Mouse (Mus musculus) forelimb bud, embryonic 11.5 days (tissue): Measurements from ENCODE around the gene Natd1.
A peak's percentile ranks its signal among the peaks of the same experiment; 100 is the strongest.

Experiments used
- DNase-seq: peaks from one replicate; pipeline ENCODE4 v3.0.0-alpha.2; 2012; ENCODE audit warnings: low read depth, low spot score

Natd1 gene

DNA sequence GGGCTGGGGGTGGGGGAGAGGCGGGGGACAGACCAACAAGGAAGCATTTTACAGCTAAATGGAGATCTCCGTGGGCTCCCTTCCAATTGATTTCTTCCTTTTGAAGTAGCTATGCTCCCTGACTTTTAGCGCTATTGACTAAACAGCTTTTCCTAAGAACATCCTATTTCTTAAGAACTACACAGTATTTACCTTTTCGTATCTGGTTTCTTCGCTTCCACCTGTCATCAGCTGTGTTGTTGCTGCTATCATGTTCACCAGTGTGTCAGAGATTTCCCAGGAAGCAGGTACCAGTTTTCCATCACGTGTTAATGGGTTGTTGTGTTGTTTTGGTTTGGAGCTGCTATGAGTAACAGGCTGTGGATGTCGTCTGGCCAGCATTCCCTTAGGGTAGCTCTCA is at the start of gene Natd1:
Gene Natd1, minus strand, starts transcription at position 260 of the 400 bp plus-strand sequence.
- no peak for DNase-seq

- no peak for DNase-seq
Measured at GRCm38 (mm10) chr11:60962709-60963108, 48.2 kb upstream of the Natd1 start.

GRCm38 (mm10) chr11:60961176-60961575 is 46.6 kb upstream of the Natd1 start:
- DNase-seq: no peak

DNA sequence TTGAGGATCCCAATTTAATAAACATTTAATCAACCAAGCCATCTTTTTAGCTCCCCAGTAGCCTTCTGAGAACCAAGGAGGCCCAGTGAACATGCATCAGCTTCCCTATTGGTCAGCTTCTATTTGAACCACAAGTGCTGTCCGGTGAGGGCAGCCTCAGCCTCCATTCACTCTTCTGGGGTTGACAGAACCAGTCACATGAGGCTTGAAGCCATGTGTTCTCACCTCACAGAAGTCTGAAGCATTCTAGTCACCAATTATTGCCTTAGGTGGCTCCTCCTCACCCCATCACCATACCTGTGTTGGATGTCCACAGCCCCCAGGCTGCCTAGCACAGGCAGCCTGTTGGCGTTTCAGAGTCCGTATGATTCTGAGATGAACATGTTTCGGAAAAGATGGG is 44.4 kb upstream of the Natd1 start:
- DNase-seq: no peak

GRCm38 (mm10) chr11:60955621-60956383 is 41.3 kb upstream of the Natd1 start:
- no peak for DNase-seq

DNA sequence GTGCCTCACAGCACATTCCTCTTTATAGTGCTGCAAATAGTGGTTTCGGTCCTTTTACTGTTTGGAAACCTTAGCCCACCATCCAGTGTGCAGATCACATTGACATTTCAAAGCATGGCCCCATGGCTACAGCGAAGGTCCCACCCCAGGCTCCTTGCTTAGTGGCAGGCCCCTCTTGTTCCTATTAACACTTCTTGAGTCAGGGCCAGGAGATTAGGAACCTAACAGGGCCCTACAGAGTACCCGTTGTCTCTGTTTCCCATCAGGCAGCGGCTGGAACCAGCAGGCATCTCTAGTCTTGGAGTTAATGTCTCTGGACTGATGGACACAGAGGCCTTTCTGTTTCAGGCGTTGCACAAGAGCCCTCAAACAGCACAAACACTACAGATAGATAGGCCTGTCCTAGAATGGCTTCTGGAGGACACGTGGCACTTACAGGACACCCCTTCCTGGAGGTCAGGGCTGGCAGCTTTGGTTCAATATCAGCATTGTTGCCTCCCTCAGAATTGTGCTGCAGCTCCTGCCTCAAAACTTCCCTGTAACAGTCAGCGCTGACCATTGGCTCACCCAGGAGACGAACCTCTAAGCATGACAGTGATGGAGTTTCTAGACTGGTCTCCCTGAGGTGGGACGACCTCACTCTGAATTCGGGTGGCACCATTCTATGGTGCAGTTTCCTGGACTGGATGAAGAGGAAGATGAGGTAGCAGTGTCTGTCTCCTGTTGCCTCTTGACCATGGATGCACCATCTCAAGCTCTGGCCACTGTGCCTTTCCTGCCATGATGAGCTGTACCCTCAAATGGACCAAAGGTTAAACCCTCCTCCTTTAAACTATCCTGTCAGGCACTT is 39.9 kb upstream of the Natd1 start:
- no peak for DNase-seq

GRCm38 (mm10) chr11:60953803-60954202 is 39.3 kb upstream of the Natd1 start:
- peak; percentile 93 for DNase-seq

- no peak for DNase-seq
Measured at GRCm38 (mm10) chr11:60952986-60953385, 38.4 kb upstream of the Natd1 start.

DNA sequence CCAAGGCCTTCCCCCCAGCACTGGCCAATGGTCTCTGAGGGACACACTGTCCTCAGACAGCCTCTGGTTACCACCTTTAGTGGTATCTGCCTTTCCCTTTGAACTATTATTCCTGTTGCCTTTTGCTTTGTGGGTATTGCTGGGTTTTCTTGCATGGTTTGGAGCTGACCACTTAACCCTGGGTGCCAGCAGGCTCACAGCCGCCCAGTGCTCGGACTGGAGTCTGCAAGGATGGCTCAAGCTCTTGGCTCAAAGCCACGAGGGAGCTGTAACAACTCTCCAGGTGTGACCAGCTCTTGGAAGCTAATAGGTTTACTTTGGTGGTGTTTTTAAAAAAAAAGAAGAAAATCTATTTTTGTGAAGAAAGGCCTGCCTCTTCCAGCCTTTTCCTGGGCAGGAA is 37.8 kb upstream of the Natd1 start:
- DNase-seq: no peak

DNA sequence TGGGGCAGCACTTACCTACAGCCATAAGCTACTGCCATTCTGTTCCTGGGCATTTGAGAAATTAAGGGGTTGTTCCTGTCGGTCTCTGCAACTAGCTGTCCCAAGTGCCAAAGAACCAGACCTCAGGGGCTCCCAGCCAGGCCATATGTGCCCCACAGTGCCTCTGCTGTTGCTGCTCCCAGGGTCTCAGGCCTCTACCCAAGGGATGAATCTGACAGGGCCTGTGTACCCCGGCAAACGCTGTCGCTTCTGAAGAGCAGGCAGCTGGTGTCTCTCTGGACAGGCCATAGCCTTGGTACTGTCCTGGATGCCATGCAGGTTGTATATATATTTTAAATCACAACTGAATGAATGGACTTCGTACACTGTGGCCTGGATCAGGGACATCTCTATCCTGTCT is 37.3 kb upstream of the Natd1 start:
- no peak for DNase-seq

DNA sequence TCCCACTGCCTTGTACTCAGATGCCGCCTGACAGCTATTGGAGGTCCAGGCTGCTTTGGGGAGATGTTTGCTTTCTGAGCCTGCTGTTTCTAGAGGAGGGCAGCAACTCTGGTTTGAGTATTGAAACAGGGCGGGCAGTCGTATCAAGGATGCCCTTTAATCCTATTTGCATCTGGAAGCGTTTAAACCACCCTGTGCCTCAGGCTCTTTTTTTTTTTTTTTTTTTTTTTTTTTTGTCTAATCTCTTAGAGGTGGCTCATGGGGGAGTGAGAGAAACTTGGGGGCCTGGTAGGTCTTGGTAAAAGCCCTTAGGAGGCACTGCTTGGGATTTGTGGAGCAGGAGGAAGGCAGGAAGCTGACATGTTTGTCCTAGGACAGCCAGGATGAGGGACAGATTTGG is 30.5 kb upstream of the Natd1 start:
- no peak for DNase-seq

- no peak for DNase-seq
Measured at GRCm38 (mm10) chr11:60942263-60943015, 27.9 kb upstream of the Natd1 start.

GRCm38 (mm10) chr11:60941370-60941769 is 26.8 kb upstream of the Natd1 start:
- DNase-seq: peak; percentile 26

- no peak for DNase-seq
Measured at GRCm38 (mm10) chr11:60940501-60940900, 26.0 kb upstream of the Natd1 start.

GRCm38 (mm10) chr11:60939487-60939886 is 24.9 kb upstream of the Natd1 start:
- no peak for DNase-seq

DNA sequence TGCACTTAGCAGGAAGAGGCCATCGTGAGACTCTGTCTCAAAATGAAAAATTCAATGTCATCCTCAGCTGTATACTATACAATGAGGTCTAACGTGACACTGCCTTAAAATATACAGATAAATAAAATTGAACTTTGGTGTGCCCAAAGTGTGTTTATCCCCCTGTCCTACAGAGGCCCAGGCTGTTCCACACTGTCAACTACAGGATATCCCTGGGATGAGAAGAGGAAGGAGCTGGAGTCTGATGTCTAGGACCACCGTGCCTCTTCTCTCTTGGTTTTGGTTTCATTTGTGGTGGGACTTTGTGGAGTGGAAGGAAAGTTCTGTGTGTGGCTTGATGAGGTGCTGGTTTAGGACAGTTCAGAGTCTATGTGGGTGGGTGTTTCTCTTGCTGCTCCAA is 23.1 kb upstream of the Natd1 start:
- no peak for DNase-seq

DNA sequence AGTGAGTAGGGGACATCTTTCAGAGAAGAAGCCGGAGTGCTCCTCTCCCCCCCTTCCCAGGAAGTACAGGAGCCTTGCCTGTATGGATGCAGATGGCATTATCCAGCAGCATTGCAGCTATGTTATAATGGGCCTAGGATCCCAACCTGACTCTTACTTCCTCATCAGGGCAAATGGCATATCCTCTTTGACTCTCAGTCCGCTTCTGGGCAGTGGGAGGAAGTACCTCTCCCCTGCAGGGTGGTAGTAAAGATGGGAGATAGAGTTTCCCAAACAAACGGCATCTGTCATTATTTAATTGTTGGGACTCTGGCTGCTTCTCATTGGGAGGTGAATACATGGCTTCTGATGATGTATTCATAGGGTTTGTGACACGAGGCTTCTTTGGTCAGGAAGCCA is 21.4 kb upstream of the Natd1 start:
- DNase-seq: no peak

- no peak for DNase-seq
Measured at GRCm38 (mm10) chr11:60935326-60935974, 20.9 kb upstream of the Natd1 start.

DNA sequence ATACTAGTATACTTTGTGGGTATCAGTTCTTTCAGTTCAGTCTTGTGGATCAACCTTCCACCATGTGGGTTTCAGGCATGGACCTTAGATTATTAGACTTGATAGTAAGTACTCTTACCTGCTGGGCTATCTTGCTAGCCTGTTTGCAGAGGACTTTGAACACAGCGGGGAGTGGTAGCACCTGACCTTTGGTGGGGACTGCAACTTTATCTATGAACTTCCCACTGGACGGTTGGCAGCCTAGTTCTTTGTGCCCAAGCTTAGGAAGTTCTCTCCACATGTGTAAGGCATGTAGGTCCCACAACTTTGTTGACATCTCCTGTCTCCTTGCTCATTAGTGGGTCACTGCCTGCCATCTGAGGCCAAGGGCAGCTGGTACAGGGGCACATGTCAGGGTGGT is 20.2 kb upstream of the Natd1 start:
- no peak for DNase-seq

GRCm38 (mm10) chr11:60933178-60933930 is 18.8 kb upstream of the Natd1 start:
- DNase-seq: no peak

DNA sequence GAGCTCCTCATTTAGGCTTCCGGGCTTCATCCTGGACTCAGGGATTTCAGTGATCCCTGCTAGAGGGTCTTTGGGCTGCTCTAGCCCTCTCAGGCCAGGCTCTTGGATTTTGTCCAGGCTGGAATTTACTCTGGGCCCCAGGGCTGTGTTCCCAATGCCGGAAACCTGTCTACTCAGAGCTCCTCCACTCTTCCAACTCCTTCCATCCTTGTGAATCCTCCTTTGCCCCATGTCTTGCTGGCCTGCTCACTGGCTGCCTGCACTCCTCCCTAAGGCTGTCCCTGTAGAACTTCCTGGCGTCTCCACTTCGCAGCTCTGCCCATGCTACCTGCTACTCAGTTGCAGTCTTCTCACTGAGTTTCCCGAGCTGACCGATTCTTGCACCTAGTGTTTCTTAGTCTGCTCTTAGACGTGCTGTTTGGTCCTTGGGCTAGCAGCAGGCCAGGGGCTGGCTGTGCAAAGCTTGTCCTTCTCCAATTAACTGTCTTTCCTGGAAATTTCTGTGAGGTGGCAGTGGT is 18.0 kb upstream of the Natd1 start:
- DNase-seq: no peak
